Mouse (Mus musculus) cerebellum, postnatal 14 days (tissue): ENCODE measurements around the gene Pomgnt1.

ENCODE experiments used
- DNase-seq, 2 experiments: peaks; one replicate each; pipeline ENCODE4 v3.0.0; 2021; ENCODE audit warnings: mixed read lengths in 2 of 2

Pomgnt1 gene

GRCm38 (mm10) chr4:116123602-116124519, at the start of gene Pomgnt1, which contains the start of gene Rad54l:
Pomgnt1 (plus strand) TSS chr4:116123840.
Rad54l (minus strand) TSS chr4:116123690.
- peak; percentile 87 to 89 for DNase-seq

GRCm38 (mm10) chr4:116074145-116074675, 49.4 kb upstream of the Pomgnt1 start:
- peak in 1 of 2 experiments; percentile 28 for DNase-seq

GRCm38 (mm10) chr4:116074861-116075620, 48.6 kb upstream of the Pomgnt1 start, which contains the start of the genes Uqcrh and Lrrc41:
Uqcrh (minus strand) TSS chr4:116075071.
Lrrc41 (plus strand) TSS chr4:116075269.
- peak; percentile 97 to 98 for DNase-seq

GRCm38 (mm10) chr4:116075631-116076368, 47.8 kb upstream of the Pomgnt1 start:
- DNase-seq: peak; percentile 84 to 85

- DNase-seq: peak; percentile 59 to 65
Measured at GRCm38 (mm10) chr4:116076369-116077231, 47.0 kb upstream of the Pomgnt1 start.

- DNase-seq: no peak
Measured at GRCm38 (mm10) chr4:116077240-116078095, 46.2 kb upstream of the Pomgnt1 start.

- peak; percentile 36 to 56 for DNase-seq
Measured at GRCm38 (mm10) chr4:116088510-116089249, 35.0 kb upstream of the Pomgnt1 start.

- DNase-seq: peak in 1 of 2 experiments; percentile 18
Measured at GRCm38 (mm10) chr4:116096291-116096690, 27.3 kb upstream of the Pomgnt1 start.

- no peak for DNase-seq
Measured at GRCm38 (mm10) chr4:116097211-116097610, 26.4 kb upstream of the Pomgnt1 start.

- DNase-seq: no peak
Measured at GRCm38 (mm10) chr4:116100959-116101358, 22.7 kb upstream of the Pomgnt1 start.

GRCm38 (mm10) chr4:116105278-116105677, 18.4 kb upstream of the Pomgnt1 start:
- no peak for DNase-seq

GRCm38 (mm10) chr4:116110695-116111094, 12.9 kb upstream of the Pomgnt1 start:
- DNase-seq: no peak

GRCm38 (mm10) chr4:116111486-116111885, 12.2 kb upstream of the Pomgnt1 start:
- DNase-seq: no peak

- no peak for DNase-seq
Measured at GRCm38 (mm10) chr4:116122762-116123161, 878 bp upstream of the Pomgnt1 start.

- DNase-seq: no peak
Measured at GRCm38 (mm10) chr4:116125803-116126386, 2.3 kb downstream of the Pomgnt1 start.

- peak in 1 of 2 experiments; percentile 3 for DNase-seq
Measured at GRCm38 (mm10) chr4:116127956-116128355, 4.3 kb downstream of the Pomgnt1 start.

GRCm38 (mm10) chr4:116133126-116133525, 9.5 kb downstream of the Pomgnt1 start:
- peak in 1 of 2 experiments; percentile 13 for DNase-seq

- peak in 1 of 2 experiments; percentile 43 for DNase-seq
Measured at GRCm38 (mm10) chr4:116134990-116135389, 11.3 kb downstream of the Pomgnt1 start.

GRCm38 (mm10) chr4:116137421-116137996, 13.9 kb downstream of the Pomgnt1 start:
- DNase-seq: peak in 1 of 2 experiments; percentile 12
